In the genomic region with DNA sequence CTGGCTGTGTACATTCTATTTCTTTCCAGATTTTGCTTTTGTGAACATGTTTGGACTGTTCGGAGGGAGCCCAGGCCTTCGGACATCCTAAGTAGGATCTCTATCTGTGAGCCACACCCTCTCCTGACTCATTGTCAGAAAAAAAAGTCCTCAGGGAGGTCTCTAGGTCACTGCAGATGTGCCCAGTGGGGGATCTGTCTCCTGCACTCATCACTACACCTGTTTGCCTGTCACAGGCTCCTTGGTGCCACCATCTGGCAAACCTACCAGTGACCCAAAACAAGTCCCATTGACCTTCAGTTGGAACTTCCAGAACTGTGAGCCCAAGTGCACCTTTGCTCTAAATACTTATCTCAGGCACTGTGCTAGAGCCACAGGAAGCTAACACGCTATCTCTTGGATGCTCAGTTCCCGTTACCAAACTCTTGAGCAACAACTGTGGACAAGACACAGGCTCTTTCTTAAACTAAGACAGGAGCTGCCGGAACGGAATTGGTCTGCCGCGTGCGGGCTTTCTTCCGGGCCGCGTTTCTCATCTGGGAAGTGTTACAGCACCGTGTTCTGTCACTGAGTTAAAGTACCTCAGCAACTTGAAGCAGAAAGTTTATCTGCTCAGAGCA, we compare ENCODE assay signal across 24 mouse cellular contexts. TPM values are rescaled to one million over a fixed set of nuclear protein-coding genes. Genes with fewer than 3 reads are reported as not detected.
DNase-seq lines count a peak whose midpoint lies in the region; ATAC-seq and TF ChIP-seq lines count a peak whose summit lies in the region.
"Had no signal": no experiment of that assay in that cellular context is flagged by ENCODE, and none has a peak within 500 bp of the region (broad histone marks: within the 10 kb centered on the region; RNA-seq: fewer than 3 reads in every experiment).

No protein-coding gene starts in this region.

- no peak for TF ChIP-seq CTCF in bone marrow, adult 2 months (IDR thresholded peaks at IDR 0.05; ENCODE audit: control insufficient read depth, insufficient read depth, low read length)

- H3K27ac ChIP-seq in midbrain, embryonic 11.5 days (ENCODE audit: low read depth, low read length) = no peak overlapping the region
- no peak overlapping the region for H3K27ac ChIP-seq in midbrain, embryonic 10.5 days (replicated peaks)
- H3K27ac ChIP-seq in ES-E14 (ENCODE audit: insufficient read depth, low read depth, low read length, poor library complexity, severe bottlenecking) = no peak overlapping the region
- 0 out of 2 replicates have a peak overlapping the region, but pooled peaks have one; percentile 6 for H3K27ac ChIP-seq in bone marrow, adult 2 months (ENCODE audit: control insufficient read depth, insufficient read depth, low read depth, low read length, poor library complexity)
- H3K27ac ChIP-seq: embryonic facial prominence, embryonic 10.5 days; forebrain, embryonic 13.5 days; heart, embryonic 13.5 days had no signal

- TF ChIP-seq POLR2A in bone marrow, adult 2 months (IDR thresholded peaks at IDR 0.05; ENCODE audit: borderline replicate concordance, control insufficient read depth, low read depth, low read length) = no peak

- no peaks in the 10 kb centered on the region for H3K4me1 ChIP-seq in midbrain, embryonic 11.5 days (ENCODE audit: control insufficient read depth, insufficient read depth, low read length)
- H3K4me1 ChIP-seq in midbrain, embryonic 10.5 days = peaks cover 14% of the 10 kb centered on the region
- H3K4me1 ChIP-seq in ES-E14 (ENCODE audit: control insufficient read depth in 2 of 2, insufficient read depth in 2 of 2, low read length in 2 of 2, poor library complexity in 1 of 2) = peaks cover 5 to 21% of the 10 kb centered on the region in 2 experiments; a peak in 3 of 4 replicates
- H3K4me1 ChIP-seq in bone marrow, adult 2 months (ENCODE audit: control insufficient read depth, insufficient read depth, low read length) = peaks cover under 1% of the 10 kb centered on the region; the same call in 1 of the 2 replicates

- ATAC-seq in midbrain, embryonic 11.5 days (ENCODE audit: low FRiP score) = no peak
- peak; percentile 63 for ATAC-seq in megakaryocyte progenitor cell, adult 5-6 weeks (replicated peaks; ENCODE audit: poor library complexity)
- ATAC-seq: activated CD4-positive, CD25-positive, alpha-beta regulatory T cell, adult 4 months; forebrain, embryonic 13.5 days; forebrain, postnatal 0 days; hindbrain, embryonic 16.5 days; inflammation-experienced regulatory T-cells, adult 6 months; intestine, postnatal 0 days had no signal

- WGBS in midbrain, embryonic 11.5 days = 91% methylated on average over 13 of the region's 13 CpGs
- WGBS in midbrain, embryonic 10.5 days = 93% methylated on average over 13 of the region's 13 CpGs
- 56% methylated on average over 13 of the region's 13 CpGs for WGBS in bone marrow, adult 2 months

- peaks cover 2% of the 10 kb centered on the region; the same call in 1 of the 2 replicates for H3K27me3 ChIP-seq in midbrain, embryonic 11.5 days (ENCODE audit: control insufficient read depth, insufficient read depth, low read length)
- peaks cover 38% of the 10 kb centered on the region for H3K27me3 ChIP-seq in midbrain, embryonic 10.5 days (ENCODE audit: low read depth, poor library complexity, severe bottlenecking)

- H3K9ac ChIP-seq in midbrain, embryonic 11.5 days (ENCODE audit: low read length) = no peak overlapping the region
- H3K9ac ChIP-seq in ES-E14 (ENCODE audit: insufficient read depth, low read depth, low read length, poor library complexity, severe bottlenecking) = no peak overlapping the region
- H3K9ac ChIP-seq: forebrain, embryonic 13.5 days; forebrain, postnatal 0 days; heart, embryonic 13.5 days had no signal

- in situ Hi-C loops in ES-E14 (cut with MboI; ENCODE audit: low sequenced_read_pairs in 2 of 2, unreplicated experiment in 2 of 2) = no loop called here

- intact Hi-C loops in gastrocnemius, postnatal 36 days (cut with DNase I) = no loop called here

- H3K4me2 ChIP-seq in midbrain, embryonic 11.5 days = no peak overlapping the region
- H3K4me2 ChIP-seq: forebrain, embryonic 13.5 days; heart, embryonic 13.5 days had no signal

- H3K9me3 ChIP-seq in midbrain, embryonic 11.5 days (ENCODE audit: control insufficient read depth, low read length) = no peaks in the 10 kb centered on the region; the same call in 1 of the 2 replicates
- no peaks in the 10 kb centered on the region for H3K9me3 ChIP-seq in midbrain, embryonic 10.5 days (replicated peaks)
- H3K9me3 ChIP-seq in ES-E14 (ENCODE audit: control insufficient read depth, insufficient read depth, low read depth, low read length) = no peaks in the 10 kb centered on the region
- H3K9me3 ChIP-seq: forebrain, embryonic 13.5 days; heart, embryonic 13.5 days had no signal

- peak; percentile 37 for DNase-seq in midbrain, embryonic 11.5 days (ENCODE audit: low spot score, missing footprints)
- DNase-seq in midbrain, embryonic 10.5 days (ENCODE audit: low spot score) = no peak
- no peak for DNase-seq in ES-E14 (ENCODE audit: low read depth, low spot score)
- no peak for DNase-seq in cerebellum, adult 9-11 months
- DNase-seq in gastrocnemius, postnatal 36 days = no peak
- no peak for DNase-seq in adrenal gland, postnatal 4 days (ENCODE audit: low spot score in 2 of 2)
- DNase-seq: adrenal gland, adult 2 months; adrenal gland, postnatal 25 days; cerebellum, adult 11 months; cerebellum, adult 9-10 months; cerebellum, postnatal 36 days; forebrain, postnatal 0 days; gastrocnemius, postnatal 10 days; heart, postnatal 36 days; kidney, adult 8-10 months had no signal

- no peak overlapping the region for H3K4me3 ChIP-seq in midbrain, embryonic 11.5 days (ENCODE audit: low read depth, low read length)
- no peak overlapping the region for H3K4me3 ChIP-seq in midbrain, embryonic 10.5 days
- no peak overlapping the region for H3K4me3 ChIP-seq in ES-E14 (ENCODE audit: insufficient read depth in 1 of 2, low read depth in 1 of 2, low read length in 2 of 2, poor library complexity in 1 of 2, severe bottlenecking in 1 of 2)
- H3K4me3 ChIP-seq in bone marrow, adult 2 months (replicated peaks; ENCODE audit: control insufficient read depth, low read depth, low read length) = no peak overlapping the region
- H3K4me3 ChIP-seq: embryonic facial prominence, embryonic 10.5 days; forebrain, embryonic 13.5 days; heart, embryonic 13.5 days had no signal

- no peaks in the 10 kb centered on the region for H3K36me3 ChIP-seq in midbrain, embryonic 11.5 days (ENCODE audit: control insufficient read depth, insufficient read depth, low read length)
- H3K36me3 ChIP-seq in midbrain, embryonic 10.5 days = peaks cover 6% of the 10 kb centered on the region; the same call in 1 of the 2 replicates
- H3K36me3 ChIP-seq in ES-E14 (ENCODE audit: control insufficient read depth, insufficient read depth, low read length, poor library complexity, severe bottlenecking) = no peaks in the 10 kb centered on the region

TF ChIP-seq in ES-E14, 5 proteins besides CTCF, POLR2A, EP300 and RAD21:
- TF ChIP-seq ZNF384 (IDR thresholded peaks at IDR 0.05; ENCODE audit: low read depth, low read length) (peak; percentile 49; the same call in 1 of the 2 replicates), MAFK (IDR thresholded peaks at IDR 0.05; ENCODE audit: insufficient read depth, low read depth, low read length) (no peak), CHD2 (IDR thresholded peaks at IDR 0.05; ENCODE audit: low read depth, low read length) (no peak), HCFC1 (IDR thresholded peaks at IDR 0.05; ENCODE audit: borderline replicate concordance, insufficient read depth, low read length) (no peak), ZC3H11A (IDR thresholded peaks at IDR 0.05; ENCODE audit: borderline replicate concordance, low read depth, low read length) (no peak)

RNA-seq across cellular contexts. Expression of a gene that starts 19.0 kb away (rescaled TPM):
- 1.5 and 1.7 TPM in 2 replicates for polyA plus RNA-seq in midbrain, embryonic 11.5 days (2014; fragmentation: Nextera tagmentation; extraction: Ambion mirVana)
- 0.74 and 1.4 TPM in 2 replicates for polyA plus RNA-seq in midbrain, embryonic 10.5 days (2016; fragmentation: Nextera tagmentation; extraction: Ambion mirVana)
- total RNA-seq in ES-E14 (2012; rRNA removed) = 2.6 and 5.3 TPM in 2 replicates
- polyA plus RNA-seq in bone marrow, adult 2 months (2011; ENCODE audit: insufficient read depth, insufficient read length, low replicate concordance, missing spikeins) = 2.0 and 2.4 TPM in 2 replicates
- not detected in 2 replicates for total RNA-seq in megakaryocyte progenitor cell, adult 5-6 weeks (2015)
- 0.17 TPM in 1 of 2 replicates, not detected in the other for total RNA-seq in megakaryocyte progenitor cell, adult 5-6 weeks (2017)
- total RNA-seq in gastrocnemius, postnatal 36 days (2021) = 1 to 10 TPM; 1.5 to 2.1 TPM
- total RNA-seq in adrenal gland, postnatal 4 days (2021) = 1 to 10 TPM; 4.7 to 4.8 TPM
- polyA plus RNA-seq: activated CD4-positive, CD25-positive, alpha-beta regulatory T cell, adult 4 months; inflammation-experienced regulatory T-cells, adult 6 months had no signal

RNA-seq across cellular contexts. Expression of a gene that starts 27.9 kb away (rescaled TPM):
- polyA plus RNA-seq in midbrain, embryonic 11.5 days (2014; fragmentation: Nextera tagmentation; extraction: Ambion mirVana) = 82.0 and 87.2 TPM in 2 replicates
- 91.0 and 110 TPM in 2 replicates for polyA plus RNA-seq in midbrain, embryonic 10.5 days (2016; fragmentation: Nextera tagmentation; extraction: Ambion mirVana)
- 29.2 and 38.6 TPM in 2 replicates for total RNA-seq in ES-E14 (2012; rRNA removed)
- polyA plus RNA-seq in bone marrow, adult 2 months (2011; ENCODE audit: insufficient read depth, insufficient read length, low replicate concordance, missing spikeins) = 6.0 and 7.6 TPM in 2 replicates
- total RNA-seq in megakaryocyte progenitor cell, adult 5-6 weeks (2015) = 43.6 and 49.5 TPM in 2 replicates
- total RNA-seq in megakaryocyte progenitor cell, adult 5-6 weeks (2017) = 14.0 and 24.2 TPM in 2 replicates
- total RNA-seq in gastrocnemius, postnatal 36 days (2021) = 10 to 100 TPM; 23.7 to 29.9 TPM
- 10 to 100 TPM; 24.5 to 29.4 TPM for total RNA-seq in adrenal gland, postnatal 4 days (2021)
